Mouse (Mus musculus): ENCODE measurements at regions not wholly inside any gene's neighbourhood (a gene's known extent, or its start where the extent isn't known, plus 50 kb on each side); places are given as distances from the start of the nearest gene placed in this dataset.

GRCm38 (mm10) chr2:160451481-160452238 lies 84.8 kb upstream of the Mafb start:
- H3K4me2 ChIP-seq (ENCODE audit: low read length) = peak overlapping the region; percentile 63
- peaks cover 9% of the 10 kb centered on the region for H3K4me1 ChIP-seq (ENCODE audit: control insufficient read depth, insufficient read depth, low read length)
- H3K9me3 ChIP-seq (ENCODE audit: control insufficient read depth, low read length) = no peaks in the 10 kb centered on the region
- no peaks in the 10 kb centered on the region for H3K36me3 ChIP-seq (ENCODE audit: control insufficient read depth, insufficient read depth, low read length)
- H3K27ac ChIP-seq (replicated peaks; ENCODE audit: low read depth, low read length) = peak overlapping the region; percentile 45
- H3K4me3 ChIP-seq (replicated peaks; ENCODE audit: low read depth, low read length) = peak overlapping the region; percentile 29
- WGBS = under 1% methylated on average over 21 of the region's 21 CpGs
- peak; percentile 92 for ATAC-seq (ENCODE audit: low FRiP score, low TSS enrichment)
- H3K27me3 ChIP-seq (ENCODE audit: control insufficient read depth, insufficient read depth, low read length) = no peaks in the 10 kb centered on the region
- H3K9ac ChIP-seq (replicated peaks; ENCODE audit: low read length) = peak overlapping the region; percentile 36
- peak; percentile 80 for DNase-seq

GRCm38 (mm10) chr2:160452239-160452530 lies 85.3 kb upstream of the Mafb start:
- Histone ChIP-seq H3K27ac (replicated peaks; ENCODE audit: low read depth, low read length) (no peak overlapping the region; the same call in 1 of the 2 replicates), H3K4me1 (ENCODE audit: control insufficient read depth, insufficient read depth, low read length) (peaks cover 9% of the 10 kb centered on the region), H3K27me3 (ENCODE audit: control insufficient read depth, insufficient read depth, low read length) (no peaks in the 10 kb centered on the region), H3K4me3 (replicated peaks; ENCODE audit: low read depth, low read length) (peak overlapping the region; percentile 29), H3K4me2 (ENCODE audit: low read length) (peak overlapping the region; percentile 63), H3K36me3 (ENCODE audit: control insufficient read depth, insufficient read depth, low read length) (no peaks in the 10 kb centered on the region), H3K9me3 (ENCODE audit: control insufficient read depth, low read length) (no peaks in the 10 kb centered on the region), H3K9ac (replicated peaks; ENCODE audit: low read length) (no peak overlapping the region; the same call in 1 of the 2 replicates)
- 17% methylated on average over 6 of the region's 6 CpGs for WGBS
- DNase-seq (no peak), ATAC-seq (ENCODE audit: low FRiP score, low TSS enrichment) (no peak)

GRCm38 (mm10) chr2:160452730-160453129 lies 85.9 kb upstream of the Mafb start:
- H3K4me3 ChIP-seq (replicated peaks; ENCODE audit: low read depth, low read length) = no peak overlapping the region
- 94% methylated on average over 6 of the region's 6 CpGs for WGBS
- no peaks in the 10 kb centered on the region for H3K27me3 ChIP-seq (ENCODE audit: control insufficient read depth, insufficient read depth, low read length)
- DNase-seq = no peak
- H3K9ac ChIP-seq (replicated peaks; ENCODE audit: low read length) = no peak overlapping the region
- peaks cover 9% of the 10 kb centered on the region for H3K4me1 ChIP-seq (ENCODE audit: control insufficient read depth, insufficient read depth, low read length)
- no peak overlapping the region for H3K27ac ChIP-seq (replicated peaks; ENCODE audit: low read depth, low read length)
- no peak overlapping the region; the same call in 1 of the 2 replicates for H3K4me2 ChIP-seq (ENCODE audit: low read length)
- no peak for ATAC-seq (ENCODE audit: low FRiP score, low TSS enrichment)
- H3K9me3 ChIP-seq (ENCODE audit: control insufficient read depth, low read length) = no peaks in the 10 kb centered on the region
- H3K36me3 ChIP-seq (ENCODE audit: control insufficient read depth, insufficient read depth, low read length) = no peaks in the 10 kb centered on the region

- no peaks in the 10 kb centered on the region for H3K27me3 ChIP-seq (ENCODE audit: control insufficient read depth, insufficient read depth, low read length)
- WGBS = 78% methylated on average over 10 of the region's 10 CpGs
- H3K4me1 ChIP-seq (ENCODE audit: control insufficient read depth, insufficient read depth, low read length) = peaks cover 9% of the 10 kb centered on the region
- DNase-seq (no peak), ATAC-seq (ENCODE audit: low FRiP score, low TSS enrichment) (no peak)
- H3K36me3 ChIP-seq (ENCODE audit: control insufficient read depth, insufficient read depth, low read length) = no peaks in the 10 kb centered on the region
- H3K27ac ChIP-seq (replicated peaks; ENCODE audit: low read depth, low read length) = no peak overlapping the region
- no peaks in the 10 kb centered on the region for H3K9me3 ChIP-seq (ENCODE audit: control insufficient read depth, low read length)
- no peak overlapping the region for H3K9ac ChIP-seq (replicated peaks; ENCODE audit: low read length)
- no peak overlapping the region for H3K4me3 ChIP-seq (replicated peaks; ENCODE audit: low read depth, low read length)
- H3K4me2 ChIP-seq (ENCODE audit: low read length) = no peak overlapping the region
These were observed 88.8 kb upstream of the Mafb start for GRCm38 (mm10) chr2:160455617-160456016.

GRCm38 (mm10) chr2:160456681-160457080 lies 89.8 kb upstream of the Mafb start:
- Histone ChIP-seq H3K27me3 (ENCODE audit: control insufficient read depth, insufficient read depth, low read length) (no peaks in the 10 kb centered on the region), H3K36me3 (ENCODE audit: control insufficient read depth, insufficient read depth, low read length) (no peaks in the 10 kb centered on the region), H3K4me3 (replicated peaks; ENCODE audit: low read depth, low read length) (no peak overlapping the region), H3K4me2 (ENCODE audit: low read length) (no peak overlapping the region), H3K27ac (replicated peaks; ENCODE audit: low read depth, low read length) (no peak overlapping the region), H3K9ac (replicated peaks; ENCODE audit: low read length) (no peak overlapping the region), H3K4me1 (ENCODE audit: control insufficient read depth, insufficient read depth, low read length) (peaks cover 7% of the 10 kb centered on the region), H3K9me3 (ENCODE audit: control insufficient read depth, low read length) (no peaks in the 10 kb centered on the region)
- 87% methylated on average over 8 of the region's 8 CpGs for WGBS
- DNase-seq = no peak
- no peak for ATAC-seq (ENCODE audit: low FRiP score, low TSS enrichment)

GRCm38 (mm10) chr2:160471561-160471960 lies 104.7 kb upstream of the Mafb start:
- Histone ChIP-seq H3K27me3 (ENCODE audit: control insufficient read depth, insufficient read depth, low read length) (no peaks in the 10 kb centered on the region), H3K4me3 (replicated peaks; ENCODE audit: low read depth, low read length) (no peak overlapping the region), H3K9me3 (ENCODE audit: control insufficient read depth, low read length) (no peaks in the 10 kb centered on the region), H3K9ac (replicated peaks; ENCODE audit: low read length) (no peak overlapping the region), H3K4me2 (ENCODE audit: low read length) (no peak overlapping the region), H3K27ac (replicated peaks; ENCODE audit: low read depth, low read length) (no peak overlapping the region), H3K4me1 (ENCODE audit: control insufficient read depth, insufficient read depth, low read length) (0 out of 2 replicates have a peak, but pooled peaks cover 3% of the 10 kb centered on the region), H3K36me3 (ENCODE audit: control insufficient read depth, insufficient read depth, low read length) (no peaks in the 10 kb centered on the region)
- ATAC-seq (ENCODE audit: low FRiP score, low TSS enrichment) (no peak), DNase-seq (no peak)
- WGBS = 38% methylated on average over 4 of the region's 4 CpGs

GRCm38 (mm10) chr2:160476181-160476580 lies 109.3 kb upstream of the Mafb start:
- no peak overlapping the region for H3K4me2 ChIP-seq (ENCODE audit: low read length)
- H3K9me3 ChIP-seq (ENCODE audit: control insufficient read depth, low read length) = no peaks in the 10 kb centered on the region
- no peaks in the 10 kb centered on the region for H3K36me3 ChIP-seq (ENCODE audit: control insufficient read depth, insufficient read depth, low read length)
- DNase-seq (no peak), ATAC-seq (ENCODE audit: low FRiP score, low TSS enrichment) (no peak)
- H3K4me1 ChIP-seq (ENCODE audit: control insufficient read depth, insufficient read depth, low read length) = 0 out of 2 replicates have a peak, but pooled peaks cover 5% of the 10 kb centered on the region
- no peak overlapping the region for H3K27ac ChIP-seq (replicated peaks; ENCODE audit: low read depth, low read length)
- H3K9ac ChIP-seq (replicated peaks; ENCODE audit: low read length) = no peak overlapping the region
- H3K4me3 ChIP-seq (replicated peaks; ENCODE audit: low read depth, low read length) = no peak overlapping the region
- WGBS = 76% methylated on average over 3 of the region's 3 CpGs
- H3K27me3 ChIP-seq (ENCODE audit: control insufficient read depth, insufficient read depth, low read length) = no peaks in the 10 kb centered on the region

- Histone ChIP-seq H3K27me3 (ENCODE audit: control insufficient read depth, insufficient read depth, low read length) (no peaks in the 10 kb centered on the region), H3K9ac (replicated peaks; ENCODE audit: low read length) (no peak overlapping the region), H3K4me2 (ENCODE audit: low read length) (no peak overlapping the region), H3K9me3 (ENCODE audit: control insufficient read depth, low read length) (no peaks in the 10 kb centered on the region), H3K4me3 (replicated peaks; ENCODE audit: low read depth, low read length) (no peak overlapping the region), H3K4me1 (ENCODE audit: control insufficient read depth, insufficient read depth, low read length) (0 out of 2 replicates have a peak, but pooled peaks cover 2% of the 10 kb centered on the region), H3K36me3 (ENCODE audit: control insufficient read depth, insufficient read depth, low read length) (no peaks in the 10 kb centered on the region), H3K27ac (replicated peaks; ENCODE audit: low read depth, low read length) (no peak overlapping the region)
- 75% methylated on average over 7 of the region's 7 CpGs for WGBS
- DNase-seq (no peak), ATAC-seq (ENCODE audit: low FRiP score, low TSS enrichment) (no peak)
These were observed 112.4 kb upstream of the Mafb start for GRCm38 (mm10) chr2:160479240-160479639.

- Histone ChIP-seq H3K9me3 (ENCODE audit: control insufficient read depth, low read length) (no peaks in the 10 kb centered on the region), H3K4me1 (ENCODE audit: control insufficient read depth, insufficient read depth, low read length) (no peaks in the 10 kb centered on the region), H3K4me2 (ENCODE audit: low read length) (no peak overlapping the region), H3K36me3 (ENCODE audit: control insufficient read depth, insufficient read depth, low read length) (no peaks in the 10 kb centered on the region), H3K4me3 (replicated peaks; ENCODE audit: low read depth, low read length) (no peak overlapping the region), H3K27ac (replicated peaks; ENCODE audit: low read depth, low read length) (no peak overlapping the region), H3K9ac (replicated peaks; ENCODE audit: low read length) (no peak overlapping the region), H3K27me3 (ENCODE audit: control insufficient read depth, insufficient read depth, low read length) (no peaks in the 10 kb centered on the region)
- ATAC-seq (ENCODE audit: low FRiP score, low TSS enrichment) (no peak), DNase-seq (no peak)
- WGBS = 77% methylated on average over 5 of the region's 5 CpGs
These were observed 118.2 kb upstream of the Mafb start for GRCm38 (mm10) chr2:160485097-160485496.

Data from midbrain, embryonic 14.5 days (tissue).